Mouse (Mus musculus) myocyte (in vitro differentiated cells): Measurements from ENCODE around the gene Tmem230.

Experiments
- E2F4 ChIP-seq: IDR thresholded peaks from one replicate; pipeline ENCODE4 v1.6.1; 2011; ENCODE audit warnings: mild to moderate bottlenecking, control low read depth, moderate library complexity; ENCODE audit not compliant: insufficient read depth
- MAX ChIP-seq: IDR thresholded peaks from one replicate; pipeline ENCODE4 v1.6.1; 2011; ENCODE audit warnings: low read depth, mild to moderate bottlenecking, control low read depth
- POLR2A ChIP-seq: IDR thresholded peaks from one replicate; pipeline ENCODE4 v1.6.1; 2011; ENCODE audit warnings: low read depth, mild to moderate bottlenecking, control low read depth, moderate library complexity; ENCODE audit not compliant: insufficient read length
- SRF ChIP-seq: IDR thresholded peaks from one replicate; pipeline ENCODE4 v1.6.1; 2011; ENCODE audit warnings: low read depth; ENCODE audit not compliant: control insufficient read depth, insufficient read length
- TCF12 ChIP-seq: IDR thresholded peaks from one replicate; pipeline ENCODE4 v1.6.1; 2011; ENCODE audit warnings: mild to moderate bottlenecking, control low read depth; ENCODE audit not compliant: poor library complexity, insufficient read depth, severe bottlenecking

DNA sequence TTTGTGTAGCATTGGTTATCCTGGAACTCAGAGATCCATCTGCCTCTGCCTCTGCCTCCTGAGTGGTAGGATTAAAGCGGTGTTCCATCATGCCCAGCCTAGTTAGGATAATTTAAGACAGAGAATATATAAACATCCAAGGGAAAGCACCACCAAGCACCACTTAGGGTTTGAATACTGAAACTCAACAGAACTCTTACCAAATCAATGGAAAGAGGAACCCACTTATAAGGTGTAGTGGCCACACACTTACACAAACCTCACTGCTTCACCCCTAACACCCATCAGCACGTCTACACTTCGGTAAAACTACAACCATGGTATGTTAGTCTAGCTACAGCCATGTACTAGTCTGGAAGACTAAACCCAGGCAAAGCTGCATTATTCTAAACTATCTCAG, 4.2 kb downstream of the Tmem230 start:
- TF ChIP-seq E2F4 (no peak), SRF (no peak), POLR2A (no peak), MAX (no peak), TCF12 (no peak)
